Mouse (Mus musculus) left cerebral cortex, adult 11 months (tissue): ENCODE measurements around the gene Hoxa6.

ENCODE experiments used
- DNase-seq: peaks from one replicate; pipeline ENCODE4 v3.0.0; 2022; ENCODE audit warnings: low spot score

Hoxa6 gene

DNA sequence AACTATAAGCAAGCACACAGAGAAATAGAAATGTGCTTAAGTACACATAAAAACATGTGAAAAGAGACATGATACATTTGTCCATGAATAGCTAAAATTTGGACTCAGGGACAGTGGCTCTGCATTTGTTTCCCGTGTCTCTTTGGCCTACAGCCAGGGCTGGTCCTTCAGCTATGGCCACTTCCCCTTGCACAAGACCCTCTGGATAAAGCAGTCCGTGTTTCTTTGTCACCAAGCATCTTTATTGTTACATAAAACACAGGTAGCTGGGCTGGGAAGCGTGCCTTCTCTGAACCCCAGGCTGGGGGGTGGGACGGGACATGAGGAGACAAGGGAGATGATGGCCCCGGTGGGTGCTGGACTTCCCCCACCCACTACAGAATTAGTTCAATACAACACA, 5.7 kb upstream of the Hoxa6 start:
- no peak for DNase-seq

DNA sequence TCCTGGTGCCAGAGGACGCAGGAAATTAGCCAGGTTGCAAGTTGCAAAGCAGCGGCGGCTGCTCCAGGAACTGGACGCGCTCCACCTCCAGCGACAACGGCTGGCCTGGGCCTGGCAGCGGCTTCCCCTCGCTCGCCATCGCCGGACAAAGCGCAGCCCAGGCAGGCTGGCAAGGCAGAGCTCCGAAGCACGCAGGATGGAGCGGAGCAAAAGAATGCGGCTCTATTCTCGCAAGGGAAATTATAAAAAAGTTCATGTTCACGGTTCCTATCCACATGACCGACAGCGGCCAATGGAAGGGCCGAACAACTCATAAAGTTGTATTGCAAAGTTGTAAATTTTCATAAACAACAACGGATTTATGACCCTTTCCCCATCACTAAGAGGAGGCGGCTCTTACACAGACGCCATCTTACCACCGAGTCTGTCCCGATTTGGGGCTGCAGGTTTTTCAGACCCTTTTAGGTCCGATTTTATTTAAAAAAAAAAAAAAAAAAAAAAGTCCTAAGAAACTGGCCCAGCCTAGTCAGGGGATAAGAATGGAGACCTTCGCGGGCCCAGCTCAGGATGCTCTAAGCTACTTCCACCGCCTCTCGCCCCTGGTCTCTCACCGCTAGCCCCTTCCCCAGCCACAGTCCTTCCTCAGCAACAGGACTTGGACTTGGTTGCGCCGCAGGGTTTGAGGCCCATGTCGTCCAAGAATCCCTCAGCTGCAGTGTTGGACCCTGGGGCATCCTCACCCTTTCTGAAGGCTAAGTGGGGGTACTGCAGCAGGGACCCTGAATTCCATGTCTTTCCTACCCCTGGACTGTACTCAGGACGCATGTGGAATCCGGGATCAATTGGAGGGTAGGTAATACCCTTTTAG, 4.8 kb upstream of the Hoxa6 start, which contains the start of the genes Hoxa3 and Gm28308:
TSS of gene Hoxa3 (minus strand) at position 218 of the 868 bp plus-strand sequence.
TSS of gene Gm28308 (minus strand) at position 221 of the 868 bp plus-strand sequence.
- no peak for DNase-seq

DNA sequence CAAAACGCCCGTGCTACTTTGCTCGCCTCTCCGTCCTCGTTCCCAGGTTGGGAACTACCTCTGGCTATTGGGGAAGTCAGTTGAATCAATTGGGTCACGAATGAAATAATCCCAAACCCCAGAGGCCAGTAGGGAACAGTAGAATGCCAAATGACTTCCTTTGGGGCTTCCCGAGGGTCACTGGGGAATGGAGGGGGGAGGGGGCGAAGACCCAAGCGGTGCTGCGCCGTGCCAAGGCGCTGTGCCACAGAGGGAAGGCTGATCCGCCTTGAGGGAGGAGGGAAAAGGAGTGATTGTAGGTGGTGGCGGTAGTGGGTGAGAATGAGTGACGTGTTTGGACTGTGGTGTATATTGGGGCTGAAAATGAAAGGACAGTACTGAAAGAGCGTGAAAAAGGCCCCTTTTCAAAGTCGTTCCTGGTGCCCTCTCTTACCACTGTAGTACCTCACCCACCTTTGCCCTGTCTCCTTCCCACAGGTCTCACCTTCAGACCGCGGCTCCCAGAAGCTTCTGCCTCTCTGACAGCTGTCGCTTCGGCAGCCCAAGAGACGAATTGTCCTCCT, 4.1 kb upstream of the Hoxa6 start:
- no peak for DNase-seq

DNA sequence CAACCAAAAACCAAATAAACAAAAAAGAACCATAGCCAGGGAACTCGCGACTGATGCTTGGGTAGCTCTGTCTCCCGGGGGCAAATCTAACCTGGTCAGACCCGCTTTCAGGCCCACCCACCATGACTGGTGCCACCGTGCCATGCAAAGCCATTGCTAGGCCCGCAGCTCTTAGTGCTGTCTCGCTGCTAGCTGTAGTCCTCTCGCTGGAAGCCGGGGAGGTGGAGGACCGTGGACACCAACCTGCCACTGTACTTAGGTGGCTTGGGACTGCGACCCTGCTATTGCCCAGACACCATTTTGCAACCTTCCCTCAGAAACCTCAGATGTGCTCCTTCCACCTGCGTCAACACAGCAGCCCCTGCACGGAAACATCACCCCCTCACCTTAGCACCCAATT, 3.4 kb upstream of the Hoxa6 start:
- no peak for DNase-seq

DNA sequence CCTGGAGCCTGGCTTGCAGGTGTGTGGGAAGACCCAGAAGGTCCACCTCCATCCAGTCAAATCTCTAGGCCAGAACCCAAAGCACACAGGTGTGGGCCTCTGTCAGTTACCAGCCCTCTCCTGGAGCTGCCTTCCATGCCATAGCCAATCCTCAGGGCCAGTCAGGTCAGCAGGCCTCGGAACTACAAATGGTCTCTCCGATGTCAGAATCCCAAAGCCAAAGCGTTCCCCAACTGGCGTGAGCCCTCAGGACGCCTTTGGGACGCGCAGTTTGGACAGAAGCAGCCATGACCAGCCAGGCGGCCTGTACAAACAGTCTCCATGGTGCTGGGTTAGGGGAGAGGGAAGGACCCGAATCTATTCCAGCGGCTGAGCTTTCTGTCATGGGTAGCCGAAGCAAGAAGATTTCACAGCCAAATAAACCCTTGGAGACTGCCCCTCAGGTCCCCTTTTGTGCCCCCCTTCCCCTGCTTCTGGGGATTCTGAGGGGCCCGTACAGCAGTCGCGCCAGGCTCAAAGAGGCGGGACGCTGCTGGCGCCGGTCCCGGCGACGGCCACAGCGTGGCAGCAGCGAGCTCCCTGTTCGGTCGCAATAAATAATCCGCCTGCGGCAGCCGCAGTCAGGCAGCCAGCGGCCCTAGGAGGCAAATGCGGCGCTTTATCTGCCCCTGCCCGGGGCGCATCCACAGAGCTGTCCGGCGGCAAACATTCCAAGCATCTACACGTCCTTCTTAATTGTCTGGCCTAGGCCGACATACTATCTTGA, 2.8 kb upstream of the Hoxa6 start:
- no peak for DNase-seq

DNA sequence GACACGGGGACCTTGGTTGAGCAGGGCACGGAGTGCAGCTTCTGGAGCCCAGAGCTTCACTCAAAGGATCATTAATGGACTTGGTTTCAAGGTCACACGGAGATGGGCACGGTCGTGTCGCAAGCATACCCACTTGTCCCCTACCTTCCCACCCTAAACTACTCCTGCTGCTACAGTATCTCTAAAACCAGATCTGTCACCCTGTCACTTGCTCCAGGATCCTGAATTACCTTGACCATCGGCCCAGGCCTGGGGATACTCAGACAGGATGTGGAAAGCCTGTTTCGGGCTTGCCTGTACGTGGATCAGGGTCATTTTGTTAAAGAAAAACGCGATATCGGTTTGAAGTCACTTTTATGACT, 1.1 kb upstream of the Hoxa6 start:
- DNase-seq: no peak

DNA sequence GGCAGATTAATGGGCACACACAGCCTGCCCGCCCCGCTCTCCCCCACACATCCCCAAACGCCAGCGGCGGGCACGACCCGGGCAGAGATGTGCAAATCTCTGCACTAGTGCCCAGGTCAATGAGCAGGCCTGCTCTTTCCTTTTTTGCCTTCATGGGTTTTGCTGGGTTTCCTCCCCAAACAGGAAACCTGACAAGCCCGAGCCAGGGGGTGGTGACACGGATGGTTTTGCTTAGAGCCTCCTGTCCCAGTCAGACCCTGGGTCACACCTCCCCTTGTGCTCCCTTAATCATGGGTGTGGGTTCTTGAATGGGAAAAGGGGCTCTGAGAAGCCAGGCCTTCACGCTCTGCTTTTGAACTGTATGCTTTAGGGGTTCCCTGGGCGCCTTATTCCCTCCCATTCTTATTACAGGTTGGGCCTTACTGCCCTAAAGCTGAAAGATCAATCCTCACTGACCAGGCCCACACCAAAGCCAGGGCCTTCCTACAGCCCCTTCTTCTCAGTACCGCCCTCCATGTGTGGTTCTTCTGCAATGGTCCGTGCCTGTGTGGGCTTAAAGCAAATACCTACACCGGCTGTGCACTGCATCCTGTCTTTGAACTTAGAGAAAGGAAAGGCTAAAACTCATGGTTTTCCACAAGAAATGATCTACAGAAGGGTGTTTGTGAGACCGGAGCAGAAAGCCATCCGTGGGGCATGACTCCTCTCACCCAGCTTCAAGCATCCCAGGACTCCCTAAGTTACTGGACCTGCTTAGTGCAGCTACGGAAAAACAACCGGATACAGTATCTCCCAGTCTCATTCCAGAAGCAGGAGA, 554 bp upstream of the Hoxa6 start:
- DNase-seq: no peak

DNA sequence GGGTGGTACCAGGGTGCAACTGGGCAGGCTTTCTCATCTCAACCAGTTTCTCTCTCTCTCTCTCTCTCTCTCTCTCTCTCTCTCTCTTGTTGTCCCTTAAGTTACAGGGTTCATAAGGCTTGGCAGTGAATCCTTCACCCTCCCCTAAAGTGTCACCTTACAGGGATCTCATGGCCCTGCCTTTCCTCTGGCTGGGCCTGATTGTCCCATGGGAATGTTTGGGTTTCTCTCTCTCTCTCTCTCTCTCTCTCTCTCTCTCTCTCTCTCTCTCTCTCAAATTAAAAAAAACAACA, 892 bp downstream of the Hoxa6 start:
- no peak for DNase-seq

DNA sequence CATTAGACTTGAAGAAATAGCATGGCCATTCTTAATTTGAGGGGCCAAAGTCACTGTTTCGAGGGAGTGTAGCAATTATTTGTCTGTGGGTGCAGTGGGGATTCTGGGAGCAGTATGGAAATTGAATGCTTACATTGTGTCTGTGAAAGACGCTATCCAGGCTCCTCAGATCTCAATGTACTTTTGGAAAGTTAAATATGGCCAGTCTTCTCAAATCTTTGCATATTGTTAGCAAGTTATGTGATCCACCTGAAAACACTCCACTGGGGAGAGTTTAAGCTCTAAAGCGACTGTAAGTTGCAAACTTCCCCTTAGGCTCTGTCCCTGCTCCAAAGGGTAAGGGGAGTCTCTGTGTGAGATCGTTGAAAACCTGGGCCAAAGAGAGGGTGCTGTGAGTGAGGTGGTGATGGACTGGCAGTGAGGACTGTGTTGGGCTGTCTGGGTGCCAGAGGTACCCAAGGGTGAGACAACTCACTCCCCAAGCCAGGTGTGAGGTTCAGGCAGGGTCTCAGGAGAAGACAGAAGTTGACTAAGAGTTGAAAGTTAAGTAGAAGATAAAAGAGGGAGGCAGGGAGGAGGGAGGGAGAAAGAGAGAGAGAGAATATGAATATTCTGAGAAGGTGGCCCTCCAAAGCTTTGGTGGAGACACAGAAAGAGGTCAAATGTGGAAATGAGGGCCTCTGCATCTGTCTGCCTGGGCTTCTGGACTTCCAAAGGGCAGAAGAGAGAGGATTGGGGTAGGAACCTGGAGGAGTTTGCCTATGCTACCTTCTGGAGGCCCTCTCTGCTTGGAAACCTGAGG, 1.4 kb downstream of the Hoxa6 start:
- DNase-seq: no peak

DNA sequence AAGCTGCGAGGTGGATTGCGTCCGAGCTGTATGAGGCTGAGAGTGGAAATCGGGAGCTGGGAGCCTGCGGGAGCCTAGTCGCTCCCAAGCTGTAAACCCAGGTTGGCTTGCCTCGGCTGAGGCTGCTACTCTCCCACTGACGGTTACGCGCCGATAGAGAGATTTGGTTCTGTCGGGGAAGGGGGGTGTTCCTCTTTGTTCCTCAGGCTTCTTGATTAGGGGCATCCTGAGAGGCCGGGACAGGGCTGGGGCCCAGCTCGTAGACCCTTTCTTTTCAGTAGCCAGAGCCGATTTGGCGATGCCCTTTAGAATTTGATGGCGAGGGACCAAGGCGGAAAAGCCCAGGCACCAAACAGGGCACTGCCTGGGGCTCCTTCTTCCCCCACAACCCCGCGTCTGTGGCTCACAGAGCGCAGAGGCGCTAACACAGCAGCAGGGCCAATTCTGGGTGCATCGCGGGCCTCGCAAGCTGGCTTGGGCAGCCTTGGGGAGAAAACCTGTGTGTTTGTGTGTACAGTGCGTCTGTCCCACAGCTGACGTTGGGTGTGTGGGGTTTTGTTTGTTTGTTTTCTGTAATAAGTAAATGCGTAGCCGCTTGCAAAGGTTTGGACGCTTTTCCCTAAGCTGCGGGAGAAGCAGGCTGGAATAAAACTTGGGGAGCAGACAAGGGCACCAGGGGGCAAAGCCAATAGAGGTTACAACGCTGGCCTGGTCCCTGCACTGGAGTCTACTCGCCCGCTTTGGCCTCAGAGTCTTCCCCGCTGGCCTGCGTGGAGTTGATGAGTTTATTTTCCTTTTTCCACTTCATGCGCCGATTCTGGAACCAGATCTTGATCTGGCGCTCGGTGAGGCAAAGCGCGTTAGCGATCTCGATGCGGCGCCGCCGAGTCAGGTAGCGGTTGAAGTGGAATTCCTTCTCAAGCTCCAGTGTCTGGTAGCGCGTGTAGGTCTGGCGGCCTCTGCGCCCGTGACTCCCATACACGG, 2.6 kb downstream of the Hoxa6 start:
- DNase-seq: no peak

DNA sequence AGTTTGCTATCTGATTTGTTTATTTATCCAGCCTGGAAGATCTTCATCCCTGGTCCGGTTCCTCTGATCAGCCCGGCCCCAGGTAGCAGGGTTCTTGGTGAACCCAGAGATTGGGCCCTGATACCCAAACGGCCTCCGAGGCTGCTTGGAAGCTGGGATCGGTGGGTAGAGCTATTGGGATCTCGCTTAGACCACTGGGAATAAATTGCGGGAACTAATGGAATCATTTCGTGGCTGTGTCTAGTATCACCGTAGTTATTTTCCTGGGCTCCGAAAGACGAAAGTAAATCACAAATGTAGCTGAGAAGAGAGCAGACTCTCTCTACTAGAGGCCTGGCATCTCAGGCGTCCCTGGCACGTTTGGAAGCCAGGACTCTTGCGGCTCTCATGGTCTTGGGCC, 3.3 kb downstream of the Hoxa6 start:
- no peak for DNase-seq

DNA sequence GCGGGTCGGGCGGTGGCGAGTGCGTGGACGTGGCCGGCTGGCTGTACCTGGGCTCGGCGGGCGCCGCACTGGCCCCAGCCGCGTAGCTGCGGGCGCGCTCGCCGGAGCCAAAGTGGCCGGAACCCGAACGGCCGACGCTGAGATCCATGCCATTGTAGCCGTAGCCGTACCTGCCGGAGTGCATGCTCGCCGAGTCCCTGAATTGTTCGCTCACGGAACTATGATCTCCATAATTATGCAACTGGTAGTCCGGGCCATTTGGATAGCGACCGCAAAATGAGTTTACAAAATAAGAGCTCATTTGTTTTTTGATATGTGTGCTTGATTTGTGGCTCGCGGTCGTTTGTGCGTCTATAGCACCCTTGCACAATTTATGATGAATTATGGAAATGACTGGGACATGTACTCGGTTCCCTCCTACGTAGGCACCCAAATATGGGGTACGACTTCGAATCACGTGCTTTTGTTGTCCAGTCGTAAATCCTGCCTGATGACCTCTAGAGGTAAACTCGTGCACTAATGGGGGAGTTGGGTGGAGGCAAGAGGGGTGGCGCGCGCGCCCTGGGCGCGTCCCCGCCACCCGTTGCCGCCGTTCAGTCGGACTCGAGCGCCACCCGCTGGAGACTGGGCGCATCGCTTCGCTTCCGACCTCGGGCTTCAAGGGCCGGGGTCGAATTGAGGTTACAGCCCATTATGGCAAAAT, 4.3 kb downstream of the Hoxa6 start, which contains the start of gene Hoxa5:
TSS of gene Hoxa5 (minus strand) at position 538 of the 703 bp plus-strand sequence.
- DNase-seq: no peak

DNA sequence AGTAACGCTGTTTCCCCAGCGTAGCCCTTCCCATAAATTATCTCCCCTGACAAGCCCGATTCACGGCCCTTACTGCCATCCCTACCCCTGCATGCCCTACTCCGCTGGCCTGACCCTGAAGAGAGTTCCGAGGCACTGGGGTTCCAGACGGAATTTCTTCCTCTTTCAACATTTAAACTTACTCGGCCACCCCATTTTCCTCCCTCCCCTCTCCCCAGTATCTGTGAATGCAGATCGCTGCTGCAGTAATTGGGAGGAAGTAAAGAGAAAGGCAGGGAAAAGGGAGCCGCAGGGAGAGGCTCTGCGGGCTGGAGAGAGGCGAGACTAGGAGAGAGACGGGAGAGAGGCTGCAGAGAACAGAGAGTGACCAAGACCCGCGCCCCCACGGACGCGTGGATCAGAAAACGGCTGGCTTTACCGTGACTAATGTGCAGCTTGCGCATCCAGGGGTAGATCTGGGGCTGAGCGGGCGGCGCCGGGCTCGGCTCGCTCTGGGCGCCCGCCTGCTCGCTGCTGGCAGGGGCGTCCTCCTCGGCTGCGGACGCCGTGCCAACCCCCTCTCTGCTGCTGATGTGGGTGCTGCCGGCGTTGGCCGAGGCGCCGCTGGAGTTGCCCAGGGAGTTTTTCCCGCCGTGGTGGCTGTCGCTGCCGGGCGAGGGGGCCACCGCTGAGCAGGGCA, 5.0 kb downstream of the Hoxa6 start:
- no peak for DNase-seq

DNA sequence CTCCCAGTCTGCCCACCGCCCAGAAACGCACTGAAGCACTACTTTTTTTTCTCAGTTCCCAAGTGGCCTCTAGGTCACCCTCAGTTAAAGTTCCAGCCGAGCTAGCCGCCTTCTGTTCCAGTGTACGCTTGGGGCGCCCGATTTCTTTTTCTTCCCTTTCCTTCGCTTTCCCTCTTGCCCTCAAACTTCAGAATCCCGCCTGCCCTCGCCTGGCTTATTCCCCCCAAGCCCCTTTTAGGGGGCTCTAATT, 5.5 kb downstream of the Hoxa6 start:
- DNase-seq: no peak

DNA sequence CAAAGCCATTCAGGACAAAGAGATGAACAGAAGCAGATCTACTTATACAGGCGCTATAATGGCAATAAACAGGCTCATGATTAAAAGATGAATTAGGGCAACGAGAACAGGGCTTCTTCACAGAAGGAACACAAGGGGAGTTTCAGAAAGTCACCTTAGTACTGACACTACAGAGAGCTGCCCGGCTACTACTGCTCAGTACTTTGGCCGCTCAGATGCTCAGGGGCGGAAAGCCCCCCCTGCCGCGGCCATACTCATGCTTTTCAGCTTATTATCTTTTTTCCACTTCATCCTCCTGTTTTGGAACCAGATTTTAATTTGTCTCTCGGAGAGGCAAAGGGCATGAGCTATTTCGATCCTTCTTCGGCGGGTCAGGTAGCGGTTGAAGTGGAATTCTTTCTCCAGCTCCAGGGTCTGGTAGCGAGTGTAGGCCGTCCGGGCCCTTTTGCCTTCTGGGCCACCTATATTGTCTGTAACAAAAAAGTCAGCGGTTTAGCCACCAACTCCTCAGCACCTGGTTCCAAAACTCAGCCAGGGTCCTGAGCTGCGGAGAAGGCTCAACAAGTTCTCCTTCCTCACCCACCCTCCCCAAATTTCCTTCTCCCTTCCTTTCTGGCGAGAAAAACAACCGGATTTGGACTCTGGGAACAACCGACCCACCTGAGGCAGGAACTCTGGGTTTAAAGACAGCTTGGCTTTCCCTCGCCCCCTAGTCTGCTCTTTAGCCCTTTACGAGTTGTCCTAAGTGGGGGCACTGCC, 6.0 kb downstream of the Hoxa6 start:
- no peak for DNase-seq

DNA sequence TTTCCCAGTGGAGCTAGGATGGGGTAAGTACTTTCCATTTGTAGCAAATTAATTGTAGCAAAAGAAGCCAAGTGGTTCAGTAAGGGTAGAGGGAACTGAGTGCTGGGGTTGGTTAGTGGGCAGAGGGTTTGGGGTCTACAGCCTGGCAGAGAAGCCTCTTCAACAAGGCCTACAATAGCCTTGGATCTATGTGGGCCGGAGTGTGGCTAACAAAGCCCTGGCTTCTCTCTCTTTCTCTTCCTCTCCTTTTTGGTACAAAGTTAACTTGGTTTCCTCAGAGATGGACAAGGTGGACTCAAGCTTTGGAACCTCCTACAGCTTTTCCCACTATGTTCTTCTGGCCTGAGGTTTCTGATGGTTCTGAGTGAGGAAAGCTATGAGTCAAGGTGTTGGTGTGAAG, 7.3 kb downstream of the Hoxa6 start:
- DNase-seq: no peak

DNA sequence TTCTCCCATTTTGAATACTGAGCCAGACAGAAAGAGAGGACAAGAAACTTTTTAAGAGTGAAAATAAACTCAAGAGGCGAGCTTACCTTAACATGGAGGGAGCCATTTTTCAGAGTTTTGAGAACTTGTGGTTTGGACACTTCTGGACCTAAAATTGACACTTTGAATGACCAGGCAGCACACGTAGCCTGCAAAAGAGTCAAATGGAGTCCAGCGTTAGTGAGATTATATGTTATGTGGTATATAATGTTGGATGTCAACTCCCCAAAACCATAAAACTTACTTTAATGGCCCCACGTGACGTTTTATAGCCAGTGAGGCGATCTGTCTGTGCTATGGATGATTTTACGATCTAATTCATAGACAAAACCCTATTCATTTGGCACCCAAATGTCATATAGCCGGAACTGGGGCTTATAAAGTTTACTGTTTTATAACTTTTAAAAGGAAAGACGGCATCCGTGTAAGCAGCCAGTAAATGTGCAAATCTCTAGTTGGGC, 7.7 kb downstream of the Hoxa6 start:
- no peak for DNase-seq

DNA sequence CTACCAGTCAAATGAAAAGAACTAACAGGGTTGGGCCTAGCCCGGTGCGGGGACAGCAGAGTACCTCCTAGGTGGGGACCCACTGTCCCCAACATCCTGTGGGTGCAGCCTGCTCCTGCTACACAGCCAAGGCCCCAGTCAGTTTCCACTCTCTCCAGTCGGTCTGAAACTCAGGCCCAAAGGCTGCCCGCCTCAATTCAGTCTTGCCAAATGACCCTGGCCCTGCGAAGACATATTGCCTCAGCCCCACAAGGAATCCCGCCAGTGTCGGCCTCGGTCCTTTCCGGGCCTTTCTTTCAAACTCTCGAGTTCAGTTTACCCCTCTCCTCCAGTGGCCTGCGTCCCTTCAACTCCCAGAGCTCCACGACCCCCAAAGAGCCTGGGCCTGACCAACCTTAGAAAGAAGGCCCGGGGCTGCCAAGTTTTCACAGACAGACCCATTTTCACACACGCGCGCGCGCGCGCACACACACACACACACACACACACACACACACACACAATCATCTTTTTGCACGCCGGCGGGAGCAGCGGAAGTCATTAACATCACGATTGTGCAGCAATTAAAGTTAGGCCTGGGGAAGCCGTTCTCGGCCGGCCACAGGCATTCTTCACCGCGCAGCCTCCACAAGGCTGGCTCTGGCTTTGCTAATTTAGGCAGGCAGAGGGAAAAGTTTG, 8.3 kb downstream of the Hoxa6 start:
- DNase-seq: no peak
